Mouse (Mus musculus): ENCODE results near the gene Nfkbid.

DNA sequence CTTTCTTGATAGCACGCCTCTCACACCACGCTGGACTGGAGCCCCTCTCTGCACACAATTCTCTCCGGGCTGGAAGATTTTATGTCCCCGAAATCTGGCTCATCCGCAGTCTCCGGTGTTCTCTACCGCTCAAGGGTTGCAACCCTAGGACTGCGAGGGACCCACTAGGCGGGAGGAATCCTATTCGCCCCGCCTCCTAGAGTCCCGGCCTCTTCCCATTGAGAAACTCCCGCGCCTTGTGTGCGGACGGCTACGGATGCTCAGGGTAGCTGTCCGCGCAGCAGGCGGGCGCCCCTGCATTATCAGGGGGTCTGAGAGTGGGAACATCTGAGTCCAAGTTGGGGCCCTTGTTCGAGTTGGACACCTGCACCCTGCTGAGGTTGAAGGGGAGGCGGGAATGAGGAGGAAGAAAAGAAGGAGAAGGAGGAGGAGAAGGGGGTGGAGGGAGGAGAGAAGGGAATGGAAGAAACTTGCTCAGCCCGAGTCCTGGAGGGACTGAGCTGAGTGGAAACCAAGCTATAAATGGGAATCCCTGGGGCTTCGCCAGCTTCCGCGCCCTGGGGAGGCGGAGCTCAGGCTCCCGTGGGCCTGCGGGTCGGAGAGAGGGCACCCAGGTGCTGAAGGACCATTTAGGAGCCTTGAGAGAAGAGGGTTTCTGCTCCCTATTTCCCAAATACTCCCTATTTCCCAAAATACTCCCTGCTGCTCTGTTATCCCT, 35.5 kb downstream of the Nfkbid start:
- TF ChIP-seq GATA1 (IDR thresholded peaks at IDR 0.05; ENCODE audit: borderline replicate concordance, low read length) (no peak), FLI1 (IDR thresholded peaks at IDR 0.05; ENCODE audit: low read length) (no peak)

All from megakaryocyte, embryonic 14.5 days (primary cell).